Mouse (Mus musculus): ENCODE measurements around the gene Hoxb4. TPM values are rescaled to one million over a fixed set of nuclear protein-coding genes. Genes with fewer than 3 reads are reported as not detected.
A peak's percentile ranks its signal among the peaks of the same experiment; 100 is the strongest.

The Hoxb4 gene
- total and polyA plus RNA-seq, 2 experiments from 2014 or later: 0.66 TPM; not detected in 1

GRCm38 (mm10) chr11:96352691-96353521 is 34.8 kb downstream of the Hoxb4 start:
- 1% methylated on average over 73 of the region's 75 CpGs for WGBS
- no peaks in the 10 kb centered on the region for H3K36me3 ChIP-seq (ENCODE audit: insufficient read depth, low read length)
- no peak for TF ChIP-seq CTCF (IDR thresholded peaks at IDR 0.05)
- H3K4me3 ChIP-seq (ENCODE audit: low read depth, low read length): peak overlapping the region; percentile 9
- peaks cover 84% of the 10 kb centered on the region for H3K27me3 ChIP-seq (ENCODE audit: insufficient read depth, low read length)
- DNase-seq (ENCODE audit: low spot score): no peak
- no peaks in the 10 kb centered on the region for H3K9me3 ChIP-seq (ENCODE audit: low read length)
- ATAC-seq (ENCODE audit: low FRiP score): no peak
- no peak overlapping the region for H3K27ac ChIP-seq (ENCODE audit: low read depth, low read length)
- no peak overlapping the region for H3K9ac ChIP-seq (replicated peaks; ENCODE audit: low read length, poor library complexity, severe bottlenecking)
- H3K4me1 ChIP-seq (ENCODE audit: insufficient read depth, low read length): no peaks in the 10 kb centered on the region
- no peak overlapping the region for H3K4me2 ChIP-seq (ENCODE audit: low read depth, low read length, poor library complexity, severe bottlenecking)

- H3K9ac ChIP-seq (replicated peaks; ENCODE audit: low read length, poor library complexity, severe bottlenecking): no peak overlapping the region
- WGBS: under 1% methylated on average over 14 of the region's 14 CpGs
- H3K9me3 ChIP-seq (ENCODE audit: low read length): no peaks in the 10 kb centered on the region
- H3K4me3 ChIP-seq (ENCODE audit: low read depth, low read length): peak overlapping the region; percentile 9
- no peak for ATAC-seq (ENCODE audit: low FRiP score)
- no peak overlapping the region for H3K4me2 ChIP-seq (ENCODE audit: low read depth, low read length, poor library complexity, severe bottlenecking)
- H3K27ac ChIP-seq (ENCODE audit: low read depth, low read length): no peak overlapping the region
- no peak for TF ChIP-seq CTCF (IDR thresholded peaks at IDR 0.05)
- H3K36me3 ChIP-seq (ENCODE audit: insufficient read depth, low read length): no peaks in the 10 kb centered on the region
- peaks cover 83% of the 10 kb centered on the region for H3K27me3 ChIP-seq (ENCODE audit: insufficient read depth, low read length)
- H3K4me1 ChIP-seq (ENCODE audit: insufficient read depth, low read length): no peaks in the 10 kb centered on the region
- no peak for DNase-seq (ENCODE audit: low spot score)
These were observed 35.4 kb downstream of the Hoxb4 start for GRCm38 (mm10) chr11:96353522-96353841.

- no peak overlapping the region for H3K27ac ChIP-seq (ENCODE audit: low read depth, low read length)
- no peak for ATAC-seq (ENCODE audit: low FRiP score)
- DNase-seq (ENCODE audit: low spot score): no peak
- no peak overlapping the region for H3K4me3 ChIP-seq (ENCODE audit: low read depth, low read length)
- H3K36me3 ChIP-seq (ENCODE audit: insufficient read depth, low read length): no peaks in the 10 kb centered on the region
- H3K27me3 ChIP-seq (ENCODE audit: insufficient read depth, low read length): peaks cover 79% of the 10 kb centered on the region
- 4% methylated on average over 8 of the region's 8 CpGs for whole genome bisulfite sequencing
- no peaks in the 10 kb centered on the region for H3K9me3 ChIP-seq (ENCODE audit: low read length)
- H3K9ac ChIP-seq (replicated peaks; ENCODE audit: low read length, poor library complexity, severe bottlenecking): no peak overlapping the region
- no peak for TF ChIP-seq CTCF (IDR thresholded peaks at IDR 0.05)
- no peaks in the 10 kb centered on the region for H3K4me1 ChIP-seq (ENCODE audit: insufficient read depth, low read length)
- H3K4me2 ChIP-seq (ENCODE audit: low read depth, low read length, poor library complexity, severe bottlenecking): no peak overlapping the region
These were observed 35.9 kb downstream of the Hoxb4 start for GRCm38 (mm10) chr11:96353939-96354338.

- Histone ChIP-seq H3K9me3 (ENCODE audit: low read length) (0 out of 2 replicates have a peak, but pooled peaks cover under 1% of the 10 kb centered on the region), H3K4me2 (ENCODE audit: low read depth, low read length, poor library complexity, severe bottlenecking) (no peak overlapping the region), H3K27ac (ENCODE audit: low read depth, low read length) (no peak overlapping the region), H3K36me3 (ENCODE audit: insufficient read depth, low read length) (no peaks in the 10 kb centered on the region), H3K27me3 (ENCODE audit: insufficient read depth, low read length) (peaks cover 77% of the 10 kb centered on the region), H3K4me1 (ENCODE audit: insufficient read depth, low read length) (no peaks in the 10 kb centered on the region), H3K4me3 (ENCODE audit: low read depth, low read length) (no peak overlapping the region), H3K9ac (replicated peaks; ENCODE audit: low read length, poor library complexity, severe bottlenecking) (no peak overlapping the region)
- 1% methylated on average over 25 of the region's 25 CpGs for WGBS
- DNase-seq (ENCODE audit: low spot score) (no peak), ATAC-seq (ENCODE audit: low FRiP score) (no peak)
- TF ChIP-seq CTCF (IDR thresholded peaks at IDR 0.05): no peak
These were observed 36.3 kb downstream of the Hoxb4 start for GRCm38 (mm10) chr11:96354376-96354775.

GRCm38 (mm10) chr11:96354801-96355311 is 36.8 kb downstream of the Hoxb4 start:
- Histone ChIP-seq H3K4me3 (ENCODE audit: low read depth, low read length) (no peak overlapping the region), H3K27ac (ENCODE audit: low read depth, low read length) (no peak overlapping the region), H3K4me2 (ENCODE audit: low read depth, low read length, poor library complexity, severe bottlenecking) (no peak overlapping the region), H3K36me3 (ENCODE audit: insufficient read depth, low read length) (no peaks in the 10 kb centered on the region), H3K4me1 (ENCODE audit: insufficient read depth, low read length) (no peaks in the 10 kb centered on the region), H3K27me3 (ENCODE audit: insufficient read depth, low read length) (peaks cover 77% of the 10 kb centered on the region), H3K9ac (replicated peaks; ENCODE audit: low read length, poor library complexity, severe bottlenecking) (no peak overlapping the region), H3K9me3 (ENCODE audit: low read length) (0 out of 2 replicates have a peak, but pooled peaks cover 4% of the 10 kb centered on the region)
- ATAC-seq (ENCODE audit: low FRiP score): no peak
- TF ChIP-seq CTCF (IDR thresholded peaks at IDR 0.05): no peak
- DNase-seq (ENCODE audit: low spot score): no peak
- WGBS: 6% methylated on average over 9 of the region's 9 CpGs

- no peaks in the 10 kb centered on the region for H3K4me1 ChIP-seq (ENCODE audit: insufficient read depth, low read length)
- H3K27ac ChIP-seq (ENCODE audit: low read depth, low read length): no peak overlapping the region
- TF ChIP-seq CTCF (IDR thresholded peaks at IDR 0.05): no peak
- no peak overlapping the region for H3K4me2 ChIP-seq (ENCODE audit: low read depth, low read length, poor library complexity, severe bottlenecking)
- H3K36me3 ChIP-seq (ENCODE audit: insufficient read depth, low read length): no peaks in the 10 kb centered on the region
- H3K27me3 ChIP-seq (ENCODE audit: insufficient read depth, low read length): peaks cover 78% of the 10 kb centered on the region
- WGBS: 4% methylated on average over 5 of the region's 5 CpGs
- H3K9ac ChIP-seq (replicated peaks; ENCODE audit: low read length, poor library complexity, severe bottlenecking): no peak overlapping the region
- H3K4me3 ChIP-seq (ENCODE audit: low read depth, low read length): no peak overlapping the region
- 0 out of 2 replicates have a peak, but pooled peaks cover 4% of the 10 kb centered on the region for H3K9me3 ChIP-seq (ENCODE audit: low read length)
- ATAC-seq (ENCODE audit: low FRiP score) (no peak), DNase-seq (ENCODE audit: low spot score) (no peak)
These were observed 45.7 kb downstream of the Hoxb4 start for GRCm38 (mm10) chr11:96363807-96364206.
